Mouse (Mus musculus): ENCODE data around the gene Tmem101. TPM values are rescaled to one million over a fixed set of nuclear protein-coding genes. Genes with fewer than 3 reads are reported as not detected.
"Not testable (repeated sequence)": the region's sequence is repeated elsewhere in the genome, so short reads cannot be mapped to it uniquely, and the experiment has no call there.

Gene Tmem101
- total and polyA plus RNA-seq, 3 experiments = 35.4 to 63.1 (median 38.5) TPM

GRCm38 (mm10) chr11:102165971-102166722, 9.9 kb upstream of the Tmem101 start:
- no peaks in the 10 kb centered on the region for H3K27me3 ChIP-seq (replicated peaks)
- H3K27ac ChIP-seq (ENCODE audit: insufficient read depth, low read depth) = no peak overlapping the region
- dilution Hi-C loops (cut with MboI; ENCODE audit: extremely low pct_ligation_motif_present, extremely low pct_unique_long_range_greater_than_20kb, low sequenced_read_pairs) = no loop called here

GRCm38 (mm10) chr11:102159781-102160180, 3.6 kb upstream of the Tmem101 start:
- Histone ChIP-seq H3K27me3 (replicated peaks) (no peaks in the 10 kb centered on the region), H3K27ac (ENCODE audit: insufficient read depth, low read depth) (no peak overlapping the region), H3K4me2 (ENCODE audit: insufficient read depth, low read depth, poor library complexity, severe bottlenecking) (no peak overlapping the region), H3K9me3 (replicated peaks; ENCODE audit: low read length) (no peaks in the 10 kb centered on the region), H3K36me3 (replicated peaks in 1 of 2; ENCODE audit: control insufficient read depth in 1 of 2, insufficient read depth in 1 of 2, low read length in 1 of 2) (peaks cover 26 to 46% of the 10 kb centered on the region in 2 experiments), H3K4me1 (ENCODE audit: control insufficient read depth in 1 of 2, insufficient read depth in 2 of 2) (peaks cover 4 to 14% of the 10 kb centered on the region in 2 experiments), H3K79me2 (replicated peaks; ENCODE audit: control insufficient read depth, extremely low read depth, insufficient read depth, poor library complexity, severe bottlenecking) (no peaks in the 10 kb centered on the region), H3K4me3 (replicated peaks in 1 of 3; ENCODE audit: low read depth in 2 of 3, low read length in 2 of 3, poor library complexity in 1 of 3) (no peak overlapping the region), H3K9ac (ENCODE audit: insufficient read depth, low read depth) (no peak overlapping the region)
- no peak for DNase-seq (ENCODE audit: extremely low read depth)
- in situ Hi-C loops (cut with MboI; ENCODE audit: low pct_ligation_motif_present, low pct_unique_long_range_greater_than_20kb, low sequenced_read_pairs) = loop anchor here (5.0 kb wide), 1 partner anchor 63 kb away; no protein-coding TSS in a partner anchor
- dilution Hi-C loops (cut with MboI; ENCODE audit: extremely low pct_ligation_motif_present, extremely low pct_unique_long_range_greater_than_20kb, low sequenced_read_pairs) = no loop called here
- TF ChIP-seq MAX (IDR thresholded peaks at IDR 0.05; ENCODE audit: low read length) (no peak), CHD2 (IDR thresholded peaks at IDR 0.05; ENCODE audit: low read length) (0 out of 2 replicates have a peak, but pooled peaks have one; percentile 19), TBP (conservative IDR thresholded peaks at IDR 0.05; ENCODE audit: low read depth, low read length) (no peak), MAFK (IDR thresholded peaks at IDR 0.05; ENCODE audit: insufficient replicate concordance, low read length) (no peak), POLR2A (IDR thresholded peaks at IDR 0.05; ENCODE audit: low read depth, low read length) (no peak), PAX5 (IDR thresholded peaks at IDR 0.05; ENCODE audit: low read length) (no peak), GABPA (IDR thresholded peaks at IDR 0.05; ENCODE audit: insufficient replicate concordance, low read depth, low read length) (no peak), ZC3H11A (IDR thresholded peaks at IDR 0.05; ENCODE audit: low read depth, low read length) (no peak)

More at GRCm38 (mm10) chr11:102165971-102166722, 9.9 kb upstream of the Tmem101 start:
- peaks cover 47% of the 10 kb centered on the region for H3K79me2 ChIP-seq (replicated peaks; ENCODE audit: control insufficient read depth, extremely low read depth, insufficient read depth, poor library complexity, severe bottlenecking)
- no peaks in the 10 kb centered on the region for H3K9me3 ChIP-seq (replicated peaks; ENCODE audit: low read length)
- H3K9ac ChIP-seq (ENCODE audit: insufficient read depth, low read depth) = no peak overlapping the region
- no peak overlapping the region for H3K4me2 ChIP-seq (ENCODE audit: insufficient read depth, low read depth, poor library complexity, severe bottlenecking)
- no peak for DNase-seq (ENCODE audit: extremely low read depth)
- H3K4me1 ChIP-seq (ENCODE audit: control insufficient read depth in 1 of 2, insufficient read depth in 2 of 2) = peaks cover 4 to 8% of the 10 kb centered on the region in 2 experiments; a peak in 3 of 4 replicates
- in situ Hi-C loops (cut with MboI; ENCODE audit: low pct_ligation_motif_present, low pct_unique_long_range_greater_than_20kb, low sequenced_read_pairs) = no loop called here
- TF ChIP-seq ZNF384 (IDR thresholded peaks at IDR 0.05; ENCODE audit: low read depth, low read length) (no peak), POLR2AphosphoS2 (IDR thresholded peaks at IDR 0.05; ENCODE audit: low read depth, low read length) (no peak), ZMIZ1 (IDR thresholded peaks at IDR 0.05; ENCODE audit: low read depth, low read length) (no peak)
- no peak overlapping the region for H3K4me3 ChIP-seq (replicated peaks in 1 of 3; ENCODE audit: low read depth in 2 of 3, low read length in 2 of 3, poor library complexity in 1 of 3)
- H3K36me3 ChIP-seq (replicated peaks in 1 of 2; ENCODE audit: control insufficient read depth in 1 of 2, insufficient read depth in 1 of 2, low read length in 1 of 2) = peaks cover 84 to 96% of the 10 kb centered on the region in 2 experiments

- H3K9me3 ChIP-seq (replicated peaks; ENCODE audit: low read length); DNase-seq (ENCODE audit: extremely low read depth); dilution Hi-C loops (cut with MboI; ENCODE audit: extremely low pct_ligation_motif_present, extremely low pct_unique_long_range_greater_than_20kb, low sequenced_read_pairs); H3K4me3 ChIP-seq (replicated peaks in 1 of 3; ENCODE audit: low read depth in 2 of 3, low read length in 2 of 3, poor library complexity in 1 of 3); H3K79me2 ChIP-seq (replicated peaks; ENCODE audit: control insufficient read depth, extremely low read depth, insufficient read depth, poor library complexity, severe bottlenecking); H3K27ac ChIP-seq (ENCODE audit: insufficient read depth, low read depth); H3K27me3 ChIP-seq (replicated peaks); H3K9ac ChIP-seq (ENCODE audit: insufficient read depth, low read depth); H3K4me2 ChIP-seq (ENCODE audit: insufficient read depth, low read depth, poor library complexity, severe bottlenecking): not testable (repeated sequence)
- peak; percentile 39 for TF ChIP-seq SMC3 (IDR thresholded peaks at IDR 0.05; ENCODE audit: low read depth, low read length)
- peak in 1 of 2 experiments; percentile 56; a peak in 2 of 4 replicates for TF ChIP-seq CTCF (conservative IDR thresholded peaks at IDR 0.05 in 1 of 2, IDR thresholded peaks at IDR 0.05 in 1 of 2; ENCODE audit: low read depth in 2 of 2, low read length in 2 of 2)
- in situ Hi-C loops (cut with MboI; ENCODE audit: low pct_ligation_motif_present, low pct_unique_long_range_greater_than_20kb, low sequenced_read_pairs) = loop anchor here (5.0 kb wide), 1 partner anchor 64 kb away; no protein-coding TSS in a partner anchor
- peaks cover 27 to 46% of the 10 kb centered on the region in 2 experiments for H3K36me3 ChIP-seq (replicated peaks in 1 of 2; ENCODE audit: control insufficient read depth in 1 of 2, insufficient read depth in 1 of 2, low read length in 1 of 2)
- H3K4me1 ChIP-seq (ENCODE audit: control insufficient read depth in 1 of 2, insufficient read depth in 2 of 2) = peaks cover 4 to 16% of the 10 kb centered on the region in 2 experiments
Measured at GRCm38 (mm10) chr11:102158024-102158423, 1.8 kb upstream of the Tmem101 start.
